Mouse (Mus musculus): Measurements from ENCODE around the gene Usp34.
"Not testable (repeated sequence)": the region's sequence is repeated elsewhere in the genome, so short reads cannot be mapped to it uniquely, and the experiment has no call there.

DNA sequence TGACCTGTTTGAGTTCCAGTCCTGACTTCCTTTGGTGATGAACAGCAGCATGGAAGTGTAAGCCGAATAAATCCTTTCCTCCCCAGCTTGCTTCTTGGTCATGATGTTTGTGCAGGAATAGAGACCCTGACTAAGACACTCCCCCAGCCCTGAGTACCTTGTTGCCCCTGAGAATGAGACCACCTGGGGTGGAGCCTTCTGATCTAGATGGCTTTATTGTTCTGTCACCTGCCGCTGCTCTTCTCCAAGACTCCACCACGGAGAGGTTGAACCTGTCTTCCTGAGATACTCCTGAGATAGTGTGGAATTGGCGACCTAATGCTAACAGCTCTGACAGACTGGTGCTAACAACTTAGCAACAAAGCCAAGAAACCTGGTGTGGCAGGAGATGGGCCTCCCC lies 208.1 kb downstream of the Usp34 start:
- not testable (repeated sequence) for TF ChIP-seq GATA1 (IDR thresholded peaks at IDR 0.05; ENCODE audit: borderline replicate concordance, low read length); FLI1 (IDR thresholded peaks at IDR 0.05; ENCODE audit: low read length)
